29 mouse cellular contexts compared by ENCODE assay signal in the genomic region with DNA sequence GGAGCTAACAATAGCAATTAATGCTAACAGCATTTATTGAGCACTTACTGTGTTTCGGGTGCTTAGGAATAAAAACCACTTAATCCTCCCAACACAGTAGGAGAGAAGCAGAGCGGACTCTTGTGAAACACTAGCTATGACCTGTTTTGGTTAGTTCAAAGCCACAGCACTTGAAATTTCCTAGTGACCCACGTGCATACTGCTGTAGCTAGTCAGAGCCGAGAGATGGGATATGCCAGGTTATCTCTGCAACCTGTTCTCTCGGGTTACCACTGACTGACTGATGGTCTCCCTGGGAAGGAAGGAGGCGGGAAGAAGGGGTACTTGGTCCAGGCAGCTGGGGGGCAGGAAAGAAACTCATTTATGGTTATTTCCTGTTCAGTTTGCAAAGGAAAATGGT. TPM values are rescaled to one million over a fixed set of nuclear protein-coding genes. Genes with fewer than 3 reads are reported as not detected.
DNase-seq lines count a peak whose midpoint lies in the region; ATAC-seq and TF ChIP-seq lines count a peak whose summit lies in the region.
"Had no signal": no experiment of that assay in that cellular context is flagged by ENCODE, and none has a peak within 500 bp of the region (broad histone marks: within the 10 kb centered on the region; RNA-seq: fewer than 3 reads in every experiment).

No protein-coding gene starts in this region.

- 0 out of 2 replicates have a peak overlapping the region, but pooled peaks have one; percentile 1 for H3K4me2 ChIP-seq in liver, embryonic 12.5 days
- H3K4me2 ChIP-seq in midbrain, embryonic 11.5 days, result no peak overlapping the region
- H3K4me2 ChIP-seq in lung, postnatal 0 days (replicated peaks; ENCODE audit: low read depth, low read length), result no peak overlapping the region
- H3K4me2 ChIP-seq: embryonic facial prominence, embryonic 12.5 days; embryonic facial prominence, embryonic 15.5 days; heart, embryonic 12.5 days; heart, embryonic 15.5 days; hindbrain, embryonic 13.5 days had no signal

- no peaks in the 10 kb centered on the region for H3K27me3 ChIP-seq in liver, embryonic 12.5 days (replicated peaks)
- H3K27me3 ChIP-seq in midbrain, embryonic 11.5 days (ENCODE audit: control insufficient read depth, insufficient read depth, low read length), result no peaks in the 10 kb centered on the region
- H3K27me3 ChIP-seq in midbrain, embryonic 10.5 days (ENCODE audit: low read depth, poor library complexity, severe bottlenecking), result no peaks in the 10 kb centered on the region
- no peaks in the 10 kb centered on the region for H3K27me3 ChIP-seq in lung, postnatal 0 days (replicated peaks; ENCODE audit: insufficient read depth, low read length)
- H3K27me3 ChIP-seq: CH12.LX; embryonic facial prominence, embryonic 12.5 days; embryonic facial prominence, embryonic 15.5 days; heart, embryonic 12.5 days; heart, embryonic 15.5 days; hindbrain, embryonic 13.5 days; Patski had no signal

- H3K9me3 ChIP-seq in liver, embryonic 12.5 days (replicated peaks), result no peaks in the 10 kb centered on the region
- H3K9me3 ChIP-seq in midbrain, embryonic 11.5 days (ENCODE audit: control insufficient read depth, low read length), result no peaks in the 10 kb centered on the region
- H3K9me3 ChIP-seq in midbrain, embryonic 10.5 days (replicated peaks), result no peaks in the 10 kb centered on the region
- no peaks in the 10 kb centered on the region for H3K9me3 ChIP-seq in lung, postnatal 0 days (ENCODE audit: low read length)
- H3K9me3 ChIP-seq: embryonic facial prominence, embryonic 12.5 days; embryonic facial prominence, embryonic 15.5 days; G1E; heart, embryonic 12.5 days; heart, embryonic 15.5 days; hindbrain, embryonic 13.5 days had no signal

- ATAC-seq in liver, embryonic 12.5 days, result no peak
- no peak for ATAC-seq in midbrain, embryonic 11.5 days (ENCODE audit: low FRiP score)
- ATAC-seq in megakaryocyte-erythroid progenitor cell, adult 5-6 weeks (replicated peaks; ENCODE audit: low FRiP score, low TSS enrichment, poor library complexity, severe bottlenecking), result 0 out of 2 replicates have a peak, but pooled peaks have one; percentile 18
- no peak for ATAC-seq in lung, postnatal 0 days
- ATAC-seq: forebrain, embryonic 14.5 days; forebrain, postnatal 0 days; hindbrain, embryonic 16.5 days; Patski had no signal

- H3K36me3 ChIP-seq in liver, embryonic 12.5 days, result peaks cover 100% of the 10 kb centered on the region
- no peaks in the 10 kb centered on the region for H3K36me3 ChIP-seq in midbrain, embryonic 11.5 days (ENCODE audit: control insufficient read depth, insufficient read depth, low read length)
- no peaks in the 10 kb centered on the region for H3K36me3 ChIP-seq in midbrain, embryonic 10.5 days
- H3K36me3 ChIP-seq in lung, postnatal 0 days (ENCODE audit: insufficient read depth, low read length), result no peaks in the 10 kb centered on the region
- H3K36me3 ChIP-seq: embryonic facial prominence, embryonic 12.5 days; embryonic facial prominence, embryonic 15.5 days; heart, embryonic 15.5 days; hindbrain, embryonic 10.5 days; hindbrain, embryonic 13.5 days had no signal

- no peak overlapping the region for H3K9ac ChIP-seq in liver, embryonic 12.5 days
- no peak overlapping the region for H3K9ac ChIP-seq in midbrain, embryonic 11.5 days (ENCODE audit: low read length)
- no peak overlapping the region for H3K9ac ChIP-seq in lung, postnatal 0 days (replicated peaks; ENCODE audit: low read depth)
- H3K9ac ChIP-seq: embryonic facial prominence, embryonic 12.5 days; embryonic facial prominence, embryonic 15.5 days; forebrain, postnatal 0 days; heart, embryonic 12.5 days; heart, embryonic 15.5 days; hindbrain, embryonic 13.5 days had no signal

- H3K27ac ChIP-seq in liver, embryonic 12.5 days, result 0 out of 2 replicates have a peak overlapping the region, but pooled peaks have one; percentile 14
- no peak overlapping the region for H3K27ac ChIP-seq in midbrain, embryonic 11.5 days (ENCODE audit: low read depth, low read length)
- H3K27ac ChIP-seq in midbrain, embryonic 10.5 days (replicated peaks), result no peak overlapping the region
- H3K27ac ChIP-seq in lung, postnatal 0 days (ENCODE audit: low read length), result no peak overlapping the region
- H3K27ac ChIP-seq: embryonic facial prominence, embryonic 12.5 days; embryonic facial prominence, embryonic 15.5 days; gastrocnemius, adult 2 months; heart, embryonic 15.5 days; hindbrain, embryonic 10.5 days; hindbrain, embryonic 13.5 days had no signal

- 67% methylated on average over 6 of the region's 6 CpGs for WGBS in liver, embryonic 12.5 days (ENCODE audit: insufficient replicate concordance)
- WGBS in midbrain, embryonic 11.5 days, result 86% methylated on average over 6 of the region's 6 CpGs
- WGBS in midbrain, embryonic 10.5 days, result 87% methylated on average over 6 of the region's 6 CpGs
- 61% methylated on average over 6 of the region's 6 CpGs for WGBS in lung, postnatal 0 days

- TF ChIP-seq EP300 in lung, postnatal 0 days (IDR thresholded peaks at IDR 0.05), result no peak

- no peak overlapping the region for H3K4me3 ChIP-seq in liver, embryonic 12.5 days
- H3K4me3 ChIP-seq in midbrain, embryonic 11.5 days (ENCODE audit: low read depth, low read length), result no peak overlapping the region
- H3K4me3 ChIP-seq in midbrain, embryonic 10.5 days, result no peak overlapping the region
- H3K4me3 ChIP-seq in lung, postnatal 0 days (ENCODE audit: low read depth, low read length), result no peak overlapping the region
- H3K4me3 ChIP-seq: embryonic facial prominence, embryonic 12.5 days; embryonic facial prominence, embryonic 15.5 days; gastrocnemius, adult 2 months; heart, embryonic 12.5 days; heart, embryonic 15.5 days; hindbrain, embryonic 10.5 days; hindbrain, embryonic 13.5 days had no signal

- TF ChIP-seq CTCF in lung, postnatal 0 days (IDR thresholded peaks at IDR 0.05), result no peak

- no peak for DNase-seq in liver
- peak; percentile 17 for DNase-seq in midbrain, embryonic 11.5 days (ENCODE audit: low spot score, missing footprints)
- no peak for DNase-seq in midbrain, embryonic 10.5 days (ENCODE audit: low spot score)
- no peak for DNase-seq in lung, postnatal 0 days (ENCODE audit: low spot score)
- DNase-seq: adrenal gland, postnatal 10 days; adrenal gland, postnatal 36 days; B cell, adult 2 months; cerebellum, adult 18-20 months; cerebellum, adult 9-10 months; cerebellum, postnatal 14 days; forebrain, postnatal 0 days; gastrocnemius, adult 2 months; gastrocnemius, postnatal 14 days; heart, adult 18-20 months; heart, postnatal 10 days; heart, postnatal 36 days had no signal

- H3K4me1 ChIP-seq in liver, embryonic 12.5 days, result peaks cover 51% of the 10 kb centered on the region
- no peaks in the 10 kb centered on the region for H3K4me1 ChIP-seq in midbrain, embryonic 11.5 days (ENCODE audit: control insufficient read depth, insufficient read depth, low read length)
- no peaks in the 10 kb centered on the region for H3K4me1 ChIP-seq in midbrain, embryonic 10.5 days
- no peaks in the 10 kb centered on the region for H3K4me1 ChIP-seq in lung, postnatal 0 days (ENCODE audit: insufficient read depth, low read depth, low read length)
- H3K4me1 ChIP-seq: embryonic facial prominence, embryonic 12.5 days; embryonic facial prominence, embryonic 15.5 days; heart, embryonic 12.5 days; heart, embryonic 15.5 days; hindbrain, embryonic 10.5 days; hindbrain, embryonic 13.5 days had no signal

RNA-seq across cellular contexts. Expression of gene Blvrb, which starts 12.7 kb away (rescaled TPM):
- polyA plus RNA-seq in liver, embryonic 12.5 days (2016; fragmentation: Nextera tagmentation; extraction: Ambion mirVana), result 895 and 897 TPM in 2 replicates
- 33.1 and 39.5 TPM in 2 replicates for polyA plus RNA-seq in midbrain, embryonic 11.5 days (2014; fragmentation: Nextera tagmentation; extraction: Ambion mirVana)
- polyA plus RNA-seq in midbrain, embryonic 10.5 days (2016; fragmentation: Nextera tagmentation; extraction: Ambion mirVana), result 38.9 and 40.9 TPM in 2 replicates
- 667 and 741 TPM in 2 replicates for total RNA-seq in megakaryocyte-erythroid progenitor cell, adult 5-6 weeks (2014; fragmentation: Nextera tagmentation)
- 183 and 213 TPM in 2 replicates for total RNA-seq in megakaryocyte-erythroid progenitor cell, adult 5-6 weeks (2017)
- 61.7 and 63.4 TPM in 2 replicates for polyA plus RNA-seq in lung, postnatal 0 days (2015; fragmentation: Nextera tagmentation; extraction: Ambion mirVana)

RNA-seq across cellular contexts. Expression of gene Sptbn4, which starts 13.0 kb away (rescaled TPM):
- polyA plus RNA-seq in liver, embryonic 12.5 days (2016; fragmentation: Nextera tagmentation; extraction: Ambion mirVana), result 0.11 and 0.12 TPM in 2 replicates
- polyA plus RNA-seq in midbrain, embryonic 11.5 days (2014; fragmentation: Nextera tagmentation; extraction: Ambion mirVana), result 0.08 and 0.31 TPM in 2 replicates
- 0.30 and 0.52 TPM in 2 replicates for polyA plus RNA-seq in midbrain, embryonic 10.5 days (2016; fragmentation: Nextera tagmentation; extraction: Ambion mirVana)
- 0.09 and 0.37 TPM in 2 replicates for total RNA-seq in megakaryocyte-erythroid progenitor cell, adult 5-6 weeks (2014; fragmentation: Nextera tagmentation)
- total RNA-seq in megakaryocyte-erythroid progenitor cell, adult 5-6 weeks (2017), result 0.15 TPM in 1 of 2 replicates, not detected in the other
- 0.20 and 0.21 TPM in 2 replicates for polyA plus RNA-seq in lung, postnatal 0 days (2015; fragmentation: Nextera tagmentation; extraction: Ambion mirVana)

RNA-seq across cellular contexts. Expression of gene Sertad3, which starts 13.1 kb away (rescaled TPM):
- polyA plus RNA-seq in liver, embryonic 12.5 days (2016; fragmentation: Nextera tagmentation; extraction: Ambion mirVana), result 24.6 and 26.3 TPM in 2 replicates
- polyA plus RNA-seq in midbrain, embryonic 11.5 days (2014; fragmentation: Nextera tagmentation; extraction: Ambion mirVana), result 20.3 and 22.0 TPM in 2 replicates
- polyA plus RNA-seq in midbrain, embryonic 10.5 days (2016; fragmentation: Nextera tagmentation; extraction: Ambion mirVana), result 18.9 and 21.9 TPM in 2 replicates
- 4.8 and 10.1 TPM in 2 replicates for total RNA-seq in megakaryocyte-erythroid progenitor cell, adult 5-6 weeks (2014; fragmentation: Nextera tagmentation)
- 4.3 and 12.5 TPM in 2 replicates for total RNA-seq in megakaryocyte-erythroid progenitor cell, adult 5-6 weeks (2017)
- 33.0 TPM in 2 replicates for polyA plus RNA-seq in lung, postnatal 0 days (2015; fragmentation: Nextera tagmentation; extraction: Ambion mirVana)

RNA-seq across cellular contexts. Expression of gene Sertad1, which starts 26.2 kb away (rescaled TPM):
- 19.5 and 20.9 TPM in 2 replicates for polyA plus RNA-seq in liver, embryonic 12.5 days (2016; fragmentation: Nextera tagmentation; extraction: Ambion mirVana)
- polyA plus RNA-seq in midbrain, embryonic 11.5 days (2014; fragmentation: Nextera tagmentation; extraction: Ambion mirVana), result 13.4 and 15.5 TPM in 2 replicates
- polyA plus RNA-seq in midbrain, embryonic 10.5 days (2016; fragmentation: Nextera tagmentation; extraction: Ambion mirVana), result 16.4 and 19.2 TPM in 2 replicates
- 2.0 and 6.6 TPM in 2 replicates for total RNA-seq in megakaryocyte-erythroid progenitor cell, adult 5-6 weeks (2014; fragmentation: Nextera tagmentation)
- total RNA-seq in megakaryocyte-erythroid progenitor cell, adult 5-6 weeks (2017), result 9.7 and 11.3 TPM in 2 replicates
- polyA plus RNA-seq in lung, postnatal 0 days (2015; fragmentation: Nextera tagmentation; extraction: Ambion mirVana), result 79.4 and 79.6 TPM in 2 replicates

RNA-seq across cellular contexts. Expression of gene Prx, which starts 38.6 kb away (rescaled TPM):
- 0.91 and 1.2 TPM in 2 replicates for polyA plus RNA-seq in liver, embryonic 12.5 days (2016; fragmentation: Nextera tagmentation; extraction: Ambion mirVana)
- polyA plus RNA-seq in midbrain, embryonic 11.5 days (2014; fragmentation: Nextera tagmentation; extraction: Ambion mirVana), result 0.77 and 0.85 TPM in 2 replicates
- 2.3 and 2.5 TPM in 2 replicates for polyA plus RNA-seq in midbrain, embryonic 10.5 days (2016; fragmentation: Nextera tagmentation; extraction: Ambion mirVana)
- 0.77 and 1.9 TPM in 2 replicates for total RNA-seq in megakaryocyte-erythroid progenitor cell, adult 5-6 weeks (2014; fragmentation: Nextera tagmentation)
- 1.3 and 1.4 TPM in 2 replicates for total RNA-seq in megakaryocyte-erythroid progenitor cell, adult 5-6 weeks (2017)
- 73.2 and 75.2 TPM in 2 replicates for polyA plus RNA-seq in lung, postnatal 0 days (2015; fragmentation: Nextera tagmentation; extraction: Ambion mirVana)

Comparison
In these comparisons a context has a peak if more than half of its experiments do, and no peak if none do; other contexts are left out.
1. RNA of gene Blvrb, which starts 12.7 kb away (polyA plus RNA-seq): 895 to 897 TPM in liver, embryonic 12.5 days; 61.7 to 63.4 TPM in lung, postnatal 0 days, 38.9 to 40.9 TPM in midbrain, embryonic 10.5 days and 33.1 to 39.5 TPM in midbrain, embryonic 11.5 days; every median in the first group is over 10 times any median in the second.